Mouse (Mus musculus): ENCODE measurements at regions not wholly inside any gene's neighbourhood (a gene's known extent, or its start where the extent isn't known, plus 50 kb on each side); places are given as distances from the start of the nearest gene placed in this dataset.

- in situ Hi-C loops (cut with MboI; ENCODE audit: low sequenced_read_pairs in 2 of 2, unreplicated experiment in 2 of 2) = no loop called here
- Histone ChIP-seq H3K4me1 (ENCODE audit: control insufficient read depth in 2 of 2, insufficient read depth in 2 of 2, low read length in 2 of 2, poor library complexity in 1 of 2) (peaks cover 2 to 3% of the 10 kb centered on the region in 2 experiments; a peak in 3 of 4 replicates), H3K4me3 (ENCODE audit: insufficient read depth in 1 of 2, low read depth in 1 of 2, low read length in 2 of 2, poor library complexity in 1 of 2, severe bottlenecking in 1 of 2) (no peak overlapping the region), H3K9me3 (ENCODE audit: control insufficient read depth, insufficient read depth, low read depth, low read length) (no peaks in the 10 kb centered on the region), H3K9ac (ENCODE audit: insufficient read depth, low read depth, low read length, poor library complexity, severe bottlenecking) (no peak overlapping the region), H3K36me3 (ENCODE audit: control insufficient read depth, insufficient read depth, low read length, poor library complexity, severe bottlenecking) (no peaks in the 10 kb centered on the region), H3K27ac (ENCODE audit: insufficient read depth, low read depth, low read length, poor library complexity, severe bottlenecking) (no peak overlapping the region)
- DNase-seq (ENCODE audit: low read depth, low spot score) = no peak
- no peak for TF ChIP-seq ZNF384 (IDR thresholded peaks at IDR 0.05; ENCODE audit: low read depth, low read length)
- no peak for TF ChIP-seq CHD2 (IDR thresholded peaks at IDR 0.05; ENCODE audit: low read depth, low read length)
- TF ChIP-seq MAFK (IDR thresholded peaks at IDR 0.05; ENCODE audit: insufficient read depth, low read depth, low read length) = no peak
- TF ChIP-seq ZC3H11A (IDR thresholded peaks at IDR 0.05; ENCODE audit: borderline replicate concordance, low read depth, low read length) = no peak
- no peak for TF ChIP-seq HCFC1 (IDR thresholded peaks at IDR 0.05; ENCODE audit: borderline replicate concordance, insufficient read depth, low read length)
These were observed 99.8 kb upstream of the Atp1a1 start for GRCm38 (mm10) chr3:101704326-101704725.

- Histone ChIP-seq H3K36me3 (ENCODE audit: control insufficient read depth, insufficient read depth, low read length, poor library complexity, severe bottlenecking) (no peaks in the 10 kb centered on the region), H3K27ac (ENCODE audit: insufficient read depth, low read depth, low read length, poor library complexity, severe bottlenecking) (no peak overlapping the region), H3K4me1 (ENCODE audit: control insufficient read depth in 2 of 2, insufficient read depth in 2 of 2, low read length in 2 of 2, poor library complexity in 1 of 2) (peaks cover 2 to 3% of the 10 kb centered on the region in 2 experiments; a peak in 3 of 4 replicates), H3K9me3 (ENCODE audit: control insufficient read depth, insufficient read depth, low read depth, low read length) (no peaks in the 10 kb centered on the region), H3K4me3 (ENCODE audit: insufficient read depth in 1 of 2, low read depth in 1 of 2, low read length in 2 of 2, poor library complexity in 1 of 2, severe bottlenecking in 1 of 2) (no peak overlapping the region), H3K9ac (ENCODE audit: insufficient read depth, low read depth, low read length, poor library complexity, severe bottlenecking) (no peak overlapping the region)
- in situ Hi-C loops (cut with MboI; ENCODE audit: low sequenced_read_pairs in 2 of 2, unreplicated experiment in 2 of 2) = no loop called here
- no peak for TF ChIP-seq HCFC1 (IDR thresholded peaks at IDR 0.05; ENCODE audit: borderline replicate concordance, insufficient read depth, low read length)
- no peak for TF ChIP-seq ZC3H11A (IDR thresholded peaks at IDR 0.05; ENCODE audit: borderline replicate concordance, low read depth, low read length)
- no peak for TF ChIP-seq MAFK (IDR thresholded peaks at IDR 0.05; ENCODE audit: insufficient read depth, low read depth, low read length)
- no peak for TF ChIP-seq CHD2 (IDR thresholded peaks at IDR 0.05; ENCODE audit: low read depth, low read length)
- no peak for DNase-seq (ENCODE audit: low read depth, low spot score)
These were observed 97.3 kb upstream of the Atp1a1 start for GRCm38 (mm10) chr3:101701763-101702173.

GRCm38 (mm10) chr3:101700974-101701610 lies 96.6 kb upstream of the Atp1a1 start:
- H3K4me3 ChIP-seq (ENCODE audit: insufficient read depth in 1 of 2, low read depth in 1 of 2, low read length in 2 of 2, poor library complexity in 1 of 2, severe bottlenecking in 1 of 2) = no peak overlapping the region
- no peak overlapping the region for H3K9ac ChIP-seq (ENCODE audit: insufficient read depth, low read depth, low read length, poor library complexity, severe bottlenecking)
- peaks cover 2 to 3% of the 10 kb centered on the region in 2 experiments; a peak in 3 of 4 replicates for H3K4me1 ChIP-seq (ENCODE audit: control insufficient read depth in 2 of 2, insufficient read depth in 2 of 2, low read length in 2 of 2, poor library complexity in 1 of 2)
- H3K36me3 ChIP-seq (ENCODE audit: control insufficient read depth, insufficient read depth, low read length, poor library complexity, severe bottlenecking) = no peaks in the 10 kb centered on the region
- TF ChIP-seq HCFC1 (IDR thresholded peaks at IDR 0.05; ENCODE audit: borderline replicate concordance, insufficient read depth, low read length) = no peak
- no peak for TF ChIP-seq MAFK (IDR thresholded peaks at IDR 0.05; ENCODE audit: insufficient read depth, low read depth, low read length)
- TF ChIP-seq CHD2 (IDR thresholded peaks at IDR 0.05; ENCODE audit: low read depth, low read length) = no peak
- no peak for TF ChIP-seq ZC3H11A (IDR thresholded peaks at IDR 0.05; ENCODE audit: borderline replicate concordance, low read depth, low read length)
- no peak for TF ChIP-seq ZNF384 (IDR thresholded peaks at IDR 0.05; ENCODE audit: low read depth, low read length)
- in situ Hi-C loops (cut with MboI; ENCODE audit: low sequenced_read_pairs in 2 of 2, unreplicated experiment in 2 of 2) = no loop called here
- DNase-seq (ENCODE audit: low read depth, low spot score) = no peak
- no peak overlapping the region for H3K27ac ChIP-seq (ENCODE audit: insufficient read depth, low read depth, low read length, poor library complexity, severe bottlenecking)
- no peaks in the 10 kb centered on the region for H3K9me3 ChIP-seq (ENCODE audit: control insufficient read depth, insufficient read depth, low read depth, low read length)

GRCm38 (mm10) chr3:101699929-101700681 lies 95.6 kb upstream of the Atp1a1 start:
- DNase-seq (ENCODE audit: low read depth, low spot score) = no peak
- H3K27ac ChIP-seq (ENCODE audit: insufficient read depth, low read depth, low read length, poor library complexity, severe bottlenecking) = no peak overlapping the region
- H3K9ac ChIP-seq (ENCODE audit: insufficient read depth, low read depth, low read length, poor library complexity, severe bottlenecking) = no peak overlapping the region
- H3K9me3 ChIP-seq (ENCODE audit: control insufficient read depth, insufficient read depth, low read depth, low read length) = no peaks in the 10 kb centered on the region
- H3K4me3 ChIP-seq (ENCODE audit: insufficient read depth in 1 of 2, low read depth in 1 of 2, low read length in 2 of 2, poor library complexity in 1 of 2, severe bottlenecking in 1 of 2) = no peak overlapping the region
- TF ChIP-seq ZNF384 (IDR thresholded peaks at IDR 0.05; ENCODE audit: low read depth, low read length) = no peak
- no peak for TF ChIP-seq HCFC1 (IDR thresholded peaks at IDR 0.05; ENCODE audit: borderline replicate concordance, insufficient read depth, low read length)
- TF ChIP-seq CHD2 (IDR thresholded peaks at IDR 0.05; ENCODE audit: low read depth, low read length) = no peak
- TF ChIP-seq MAFK (IDR thresholded peaks at IDR 0.05; ENCODE audit: insufficient read depth, low read depth, low read length) = no peak
- TF ChIP-seq ZC3H11A (IDR thresholded peaks at IDR 0.05; ENCODE audit: borderline replicate concordance, low read depth, low read length) = no peak
- H3K4me1 ChIP-seq (ENCODE audit: control insufficient read depth in 2 of 2, insufficient read depth in 2 of 2, low read length in 2 of 2, poor library complexity in 1 of 2) = peaks cover 2 to 3% of the 10 kb centered on the region in 2 experiments; a peak in 3 of 4 replicates
- H3K36me3 ChIP-seq (ENCODE audit: control insufficient read depth, insufficient read depth, low read length, poor library complexity, severe bottlenecking) = no peaks in the 10 kb centered on the region
- in situ Hi-C loops (cut with MboI; ENCODE audit: low sequenced_read_pairs in 2 of 2, unreplicated experiment in 2 of 2) = no loop called here

Measured in ES-E14 (cell line).